Mouse (Mus musculus): ENCODE data around the gene Tmem178. TPM values are rescaled to one million over a fixed set of nuclear protein-coding genes. Genes with fewer than 3 reads are reported as not detected.

Tmem178 gene
- polyA plus RNA-seq, 1 experiment from 2014 or later = 2.0 TPM

DNA sequence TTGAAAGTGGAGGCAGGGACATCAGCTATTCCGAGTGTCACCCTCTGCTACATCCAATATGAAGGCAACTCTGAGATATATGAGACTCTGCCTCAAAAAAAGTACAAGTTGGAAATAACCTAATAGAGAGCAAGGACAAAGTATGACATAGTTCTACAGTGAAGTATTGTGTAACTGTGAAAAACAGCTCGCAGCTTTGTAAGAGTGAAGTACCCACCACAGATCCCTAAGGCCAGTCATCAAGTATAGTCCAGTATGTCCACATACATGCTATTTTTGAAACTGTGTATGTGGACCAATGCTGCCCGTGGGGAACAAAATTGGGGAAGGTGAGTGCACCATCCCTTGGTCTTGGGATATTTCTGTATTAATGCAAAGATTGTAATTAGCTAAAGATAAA, 18.9 kb upstream of the Tmem178 start:
- ATAC-seq (ENCODE audit: low FRiP score, low TSS enrichment) (no peak), DNase-seq (ENCODE audit: low spot score) (no peak)
- Histone ChIP-seq H3K36me3 (ENCODE audit: control insufficient read depth, insufficient read depth, low read length) (no peaks in the 10 kb centered on the region), H3K9ac (ENCODE audit: low read length) (no peak overlapping the region), H3K27me3 (ENCODE audit: control insufficient read depth, insufficient read depth, low read length) (no peaks in the 10 kb centered on the region), H3K9me3 (ENCODE audit: control insufficient read depth, low read length) (no peaks in the 10 kb centered on the region), H3K4me3 (ENCODE audit: low read depth, low read length) (no peak overlapping the region), H3K4me2 (replicated peaks; ENCODE audit: low read depth) (no peak overlapping the region), H3K4me1 (replicated peaks; ENCODE audit: control insufficient read depth, insufficient read depth) (no peaks in the 10 kb centered on the region), H3K27ac (replicated peaks) (no peak overlapping the region)
- 85% methylated on average over 3 of the region's 3 CpGs for WGBS
- TF ChIP-seq EP300 (optimal IDR thresholded peaks at IDR 0.05) (no peak), CTCF (IDR thresholded peaks at IDR 0.05; ENCODE audit: low read depth) (no peak)

DNA sequence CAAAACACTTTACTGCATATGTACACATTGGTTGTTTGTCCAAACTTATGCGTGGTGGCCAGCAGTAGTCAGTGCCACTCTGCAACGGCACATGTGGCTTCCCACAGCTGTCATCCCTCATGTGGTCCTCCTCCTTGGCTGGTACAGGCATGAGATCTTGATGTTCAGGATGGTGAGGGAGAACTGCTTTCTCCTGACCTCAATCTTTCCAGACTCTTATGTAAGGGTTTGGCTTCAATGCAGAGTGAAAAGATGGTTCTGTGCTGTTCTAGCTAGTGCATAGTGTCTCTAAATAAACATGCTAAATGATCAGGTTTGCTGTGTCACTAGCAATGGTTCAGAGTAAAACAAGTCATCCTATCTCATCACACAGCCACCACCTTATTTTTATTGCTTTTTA, 17.3 kb upstream of the Tmem178 start:
- no peak overlapping the region for H3K4me3 ChIP-seq (ENCODE audit: low read depth, low read length)
- no peak for DNase-seq (ENCODE audit: low spot score)
- no peak overlapping the region for H3K4me2 ChIP-seq (replicated peaks; ENCODE audit: low read depth)
- no peaks in the 10 kb centered on the region for H3K27me3 ChIP-seq (ENCODE audit: control insufficient read depth, insufficient read depth, low read length)
- no peaks in the 10 kb centered on the region for H3K4me1 ChIP-seq (replicated peaks; ENCODE audit: control insufficient read depth, insufficient read depth)
- H3K9ac ChIP-seq (ENCODE audit: low read length) = no peak overlapping the region
- ATAC-seq (ENCODE audit: low FRiP score, low TSS enrichment) = no peak
- 88% methylated on average over 2 of the region's 2 CpGs for WGBS
- no peak overlapping the region for H3K27ac ChIP-seq (replicated peaks)
- TF ChIP-seq CTCF (IDR thresholded peaks at IDR 0.05; ENCODE audit: low read depth) (no peak), EP300 (optimal IDR thresholded peaks at IDR 0.05) (no peak)
- H3K36me3 ChIP-seq (ENCODE audit: control insufficient read depth, insufficient read depth, low read length) = no peaks in the 10 kb centered on the region
- no peaks in the 10 kb centered on the region for H3K9me3 ChIP-seq (ENCODE audit: control insufficient read depth, low read length)

DNA sequence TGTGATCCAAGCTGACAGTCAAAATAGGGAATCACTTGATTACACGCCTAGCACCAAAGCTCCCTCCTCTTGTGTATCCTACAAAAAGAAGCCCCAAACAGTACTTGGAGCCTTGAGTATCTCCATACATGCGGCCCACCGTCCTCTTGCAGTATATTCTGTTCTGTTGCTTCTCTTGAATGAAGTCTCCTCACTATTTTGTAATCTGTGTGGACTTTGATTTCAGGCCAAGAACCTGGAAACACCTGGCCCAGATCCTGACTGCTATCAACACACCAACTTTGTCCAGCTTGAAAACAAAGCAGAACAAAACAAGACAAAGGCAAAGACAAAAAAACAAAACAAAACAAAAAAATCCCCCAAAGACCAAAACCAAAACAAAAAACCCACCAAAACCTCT, 11.7 kb upstream of the Tmem178 start:
- H3K27ac ChIP-seq (replicated peaks) = no peak overlapping the region
- no peak overlapping the region for H3K4me3 ChIP-seq (ENCODE audit: low read depth, low read length)
- H3K4me1 ChIP-seq (replicated peaks; ENCODE audit: control insufficient read depth, insufficient read depth) = no peaks in the 10 kb centered on the region
- 91% methylated on average over 3 of the region's 3 CpGs for WGBS
- H3K36me3 ChIP-seq (ENCODE audit: control insufficient read depth, insufficient read depth, low read length) = no peaks in the 10 kb centered on the region
- H3K27me3 ChIP-seq (ENCODE audit: control insufficient read depth, insufficient read depth, low read length) = no peaks in the 10 kb centered on the region
- TF ChIP-seq EP300 (optimal IDR thresholded peaks at IDR 0.05) (no peak), CTCF (IDR thresholded peaks at IDR 0.05; ENCODE audit: low read depth) (no peak)
- H3K9me3 ChIP-seq (ENCODE audit: control insufficient read depth, low read length) = no peaks in the 10 kb centered on the region
- no peak overlapping the region for H3K4me2 ChIP-seq (replicated peaks; ENCODE audit: low read depth)
- ATAC-seq (ENCODE audit: low FRiP score, low TSS enrichment) (no peak), DNase-seq (ENCODE audit: low spot score) (no peak)
- no peak overlapping the region for H3K9ac ChIP-seq (ENCODE audit: low read length)

DNA sequence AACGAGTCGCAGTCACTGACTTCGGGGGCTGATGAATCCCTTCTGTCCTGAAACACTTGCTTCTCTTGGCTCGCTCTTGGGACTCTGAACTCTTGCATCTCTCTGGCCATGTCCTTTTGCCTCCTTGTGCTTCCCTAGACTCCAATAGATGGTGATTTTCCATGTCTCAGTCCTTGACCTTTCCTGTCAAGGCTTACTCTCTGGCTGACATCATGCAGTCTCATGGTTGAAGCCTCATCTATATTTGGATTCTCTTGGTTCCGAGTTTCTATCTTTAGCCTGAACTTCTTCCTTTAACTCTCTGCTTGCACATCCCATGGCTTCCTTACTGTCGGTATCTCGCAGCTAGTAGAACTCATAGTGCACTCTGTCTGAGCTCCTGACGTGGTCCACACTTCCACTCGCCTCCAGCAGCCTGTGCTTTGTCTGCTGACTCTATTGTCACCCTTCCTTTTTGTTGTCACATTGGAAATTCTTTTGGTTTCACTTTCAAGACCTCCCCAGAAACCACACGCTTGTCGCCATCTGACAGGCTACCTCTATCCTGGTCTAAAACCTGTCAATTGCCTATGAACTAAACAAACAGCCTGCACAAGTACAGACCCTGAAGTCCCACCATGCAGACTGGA, 10.9 kb upstream of the Tmem178 start:
- TF ChIP-seq CTCF (IDR thresholded peaks at IDR 0.05; ENCODE audit: low read depth) = no peak
- TF ChIP-seq EP300 (optimal IDR thresholded peaks at IDR 0.05) = no peak
- DNase-seq (ENCODE audit: low spot score) (no peak), ATAC-seq (ENCODE audit: low FRiP score, low TSS enrichment) (no peak)
- Histone ChIP-seq H3K9ac (ENCODE audit: low read length) (no peak overlapping the region), H3K4me3 (ENCODE audit: low read depth, low read length) (no peak overlapping the region), H3K27me3 (ENCODE audit: control insufficient read depth, insufficient read depth, low read length) (no peaks in the 10 kb centered on the region), H3K27ac (replicated peaks) (no peak overlapping the region), H3K4me1 (replicated peaks; ENCODE audit: control insufficient read depth, insufficient read depth) (no peaks in the 10 kb centered on the region), H3K9me3 (ENCODE audit: control insufficient read depth, low read length) (no peaks in the 10 kb centered on the region), H3K36me3 (ENCODE audit: control insufficient read depth, insufficient read depth, low read length) (no peaks in the 10 kb centered on the region), H3K4me2 (replicated peaks; ENCODE audit: low read depth) (no peak overlapping the region)
- WGBS = 72% methylated on average over 11 of the region's 11 CpGs

DNA sequence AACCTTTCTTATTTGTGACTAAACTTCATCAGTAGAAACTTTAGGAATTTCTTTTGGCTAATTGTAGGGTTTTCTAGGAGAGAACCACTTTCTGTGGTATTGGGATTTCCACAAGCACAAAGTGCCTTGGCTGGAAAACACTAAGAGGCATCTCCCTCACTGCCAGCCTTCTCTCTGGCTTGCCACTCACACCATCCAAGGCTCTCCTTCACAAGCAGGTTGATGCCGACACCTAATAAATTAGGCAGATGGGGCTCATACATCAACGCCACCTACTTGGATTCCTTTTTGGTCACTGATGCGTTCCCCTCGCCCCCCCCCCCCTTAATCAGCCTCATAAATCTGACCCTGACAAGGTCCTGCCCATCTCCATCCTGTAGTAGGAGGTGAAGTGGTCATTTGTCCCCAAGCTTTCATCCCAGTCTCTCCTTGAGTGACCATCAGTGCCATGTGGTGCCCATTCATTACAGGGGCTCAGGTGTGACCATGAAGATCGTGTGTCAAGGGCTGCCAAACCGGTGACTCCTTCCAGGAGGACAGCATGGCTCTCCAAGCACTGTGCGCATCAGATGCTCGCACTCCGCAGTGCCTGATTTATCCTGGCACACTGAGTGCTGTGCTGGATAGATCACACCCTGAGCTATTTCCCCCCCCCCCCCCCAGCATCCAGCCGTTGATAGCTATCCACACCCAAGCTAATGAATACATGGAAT, 8.5 kb upstream of the Tmem178 start:
- H3K9me3 ChIP-seq (ENCODE audit: control insufficient read depth, low read length) = no peaks in the 10 kb centered on the region
- WGBS = 62% methylated on average over 10 of the region's 10 CpGs
- H3K27ac ChIP-seq (replicated peaks) = no peak overlapping the region
- no peaks in the 10 kb centered on the region for H3K27me3 ChIP-seq (ENCODE audit: control insufficient read depth, insufficient read depth, low read length)
- ATAC-seq (ENCODE audit: low FRiP score, low TSS enrichment) (no peak), DNase-seq (ENCODE audit: low spot score) (no peak)
- no peaks in the 10 kb centered on the region for H3K4me1 ChIP-seq (replicated peaks; ENCODE audit: control insufficient read depth, insufficient read depth)
- TF ChIP-seq EP300 (optimal IDR thresholded peaks at IDR 0.05) (no peak), CTCF (IDR thresholded peaks at IDR 0.05; ENCODE audit: low read depth) (no peak)
- H3K36me3 ChIP-seq (ENCODE audit: control insufficient read depth, insufficient read depth, low read length) = no peaks in the 10 kb centered on the region
- no peak overlapping the region for H3K9ac ChIP-seq (ENCODE audit: low read length)
- H3K4me2 ChIP-seq (replicated peaks; ENCODE audit: low read depth) = no peak overlapping the region
- no peak overlapping the region for H3K4me3 ChIP-seq (ENCODE audit: low read depth, low read length)

DNA sequence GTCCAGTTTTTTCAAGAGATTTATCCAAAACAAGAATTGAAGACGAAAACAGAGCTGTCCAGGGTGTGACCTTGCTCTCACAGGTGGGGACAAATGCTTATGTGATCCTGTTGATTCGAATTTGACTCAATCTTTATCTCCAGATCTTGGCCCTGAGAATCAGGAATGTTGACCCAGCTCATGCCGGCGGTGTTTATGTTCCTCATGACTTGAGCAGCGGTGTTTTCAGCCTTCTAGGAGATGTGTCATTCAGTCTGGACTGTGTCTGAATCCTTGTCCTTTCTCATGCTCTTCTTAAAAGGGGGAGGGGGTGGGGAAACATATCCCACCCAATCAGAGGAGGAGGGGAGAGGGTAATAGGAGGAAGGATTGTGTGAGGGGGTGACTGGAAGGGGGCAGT, 7.9 kb upstream of the Tmem178 start:
- no peak for ATAC-seq (ENCODE audit: low FRiP score, low TSS enrichment)
- no peaks in the 10 kb centered on the region for H3K36me3 ChIP-seq (ENCODE audit: control insufficient read depth, insufficient read depth, low read length)
- no peak overlapping the region for H3K4me3 ChIP-seq (ENCODE audit: low read depth, low read length)
- H3K4me1 ChIP-seq (replicated peaks; ENCODE audit: control insufficient read depth, insufficient read depth) = no peaks in the 10 kb centered on the region
- WGBS = 50% methylated on average over 5 of the region's 5 CpGs
- TF ChIP-seq EP300 (optimal IDR thresholded peaks at IDR 0.05) (no peak), CTCF (IDR thresholded peaks at IDR 0.05; ENCODE audit: low read depth) (no peak)
- DNase-seq (ENCODE audit: low spot score) = no peak
- H3K9ac ChIP-seq (ENCODE audit: low read length) = no peak overlapping the region
- no peaks in the 10 kb centered on the region for H3K27me3 ChIP-seq (ENCODE audit: control insufficient read depth, insufficient read depth, low read length)
- H3K9me3 ChIP-seq (ENCODE audit: control insufficient read depth, low read length) = no peaks in the 10 kb centered on the region
- H3K4me2 ChIP-seq (replicated peaks; ENCODE audit: low read depth) = no peak overlapping the region
- H3K27ac ChIP-seq (replicated peaks) = no peak overlapping the region
